Mouse (Mus musculus): ENCODE data around the gene Aldoart2. TPM values are rescaled to one million over a fixed set of nuclear protein-coding genes. Genes with fewer than 3 reads are reported as not detected.
"Not testable (repeated sequence)": the region's sequence is repeated elsewhere in the genome, so short reads cannot be mapped to it uniquely, and the experiment has no call there.

Aldoart2 gene
- total RNA-seq (2021), result under 1 TPM in 1 of 2 experiments, not detected in 1; 0.20 TPM
- long read RNA-seq, experiment 1, result 0 reads
- long read RNA-seq, experiment 2, result 0 reads

DNA sequence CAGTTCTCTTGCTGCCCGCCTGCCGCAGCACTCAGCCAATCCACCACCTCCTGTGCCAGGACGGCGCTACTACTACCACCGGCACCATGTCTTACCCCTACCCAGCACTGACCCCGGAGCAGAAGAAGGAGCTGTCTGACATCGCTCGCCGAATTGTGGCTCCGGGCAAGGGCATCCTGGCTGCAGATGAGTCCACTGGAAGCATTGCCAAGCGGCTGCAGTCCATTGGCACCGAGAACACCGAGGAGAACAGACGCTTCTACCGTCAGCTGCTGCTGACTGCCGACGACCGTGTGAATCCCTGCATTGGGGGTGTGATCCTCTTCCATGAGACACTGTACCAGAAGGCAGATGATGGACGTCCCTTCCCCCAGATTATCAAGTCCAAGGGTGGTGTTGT, at the start of gene Aldoart2:
TSS of gene Aldoart2 (plus strand) at position 34 of the 400 bp plus-strand sequence.
- DNase-seq, result no peak

DNA sequence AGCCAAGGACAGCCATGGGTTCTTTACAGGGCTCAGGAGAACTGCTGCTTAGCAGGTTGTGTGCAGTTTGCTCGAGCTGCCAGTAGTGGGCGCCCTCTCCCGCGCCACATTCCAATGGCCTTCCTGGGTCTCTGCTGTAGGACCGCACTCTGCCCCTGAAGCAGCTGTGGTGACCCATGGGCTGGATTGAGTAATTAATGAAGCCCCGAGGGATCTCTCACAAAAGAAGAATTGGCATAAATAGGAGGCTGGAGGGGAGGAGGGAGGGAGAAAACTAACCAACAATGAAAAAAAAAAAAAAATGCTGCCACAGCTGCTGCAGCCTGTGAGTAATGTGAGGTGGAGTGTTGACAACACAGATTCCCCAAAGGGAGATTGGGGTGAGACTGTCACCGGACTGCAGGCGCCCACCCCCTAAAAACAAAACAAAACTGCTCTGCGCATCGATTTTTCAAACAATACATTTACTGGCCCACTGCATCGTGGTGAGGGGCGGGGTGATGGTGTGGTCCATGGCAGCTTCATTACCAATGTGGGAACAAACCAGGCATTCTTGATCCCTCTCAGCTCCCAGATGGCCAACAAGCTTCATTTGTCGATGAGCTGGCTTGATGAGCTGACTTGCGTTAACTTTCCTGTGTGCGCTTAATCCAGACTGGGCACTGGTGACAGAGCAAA, 46.8 kb upstream of the Aldoart2 start:
- DNase-seq, result peak; percentile 50

DNA sequence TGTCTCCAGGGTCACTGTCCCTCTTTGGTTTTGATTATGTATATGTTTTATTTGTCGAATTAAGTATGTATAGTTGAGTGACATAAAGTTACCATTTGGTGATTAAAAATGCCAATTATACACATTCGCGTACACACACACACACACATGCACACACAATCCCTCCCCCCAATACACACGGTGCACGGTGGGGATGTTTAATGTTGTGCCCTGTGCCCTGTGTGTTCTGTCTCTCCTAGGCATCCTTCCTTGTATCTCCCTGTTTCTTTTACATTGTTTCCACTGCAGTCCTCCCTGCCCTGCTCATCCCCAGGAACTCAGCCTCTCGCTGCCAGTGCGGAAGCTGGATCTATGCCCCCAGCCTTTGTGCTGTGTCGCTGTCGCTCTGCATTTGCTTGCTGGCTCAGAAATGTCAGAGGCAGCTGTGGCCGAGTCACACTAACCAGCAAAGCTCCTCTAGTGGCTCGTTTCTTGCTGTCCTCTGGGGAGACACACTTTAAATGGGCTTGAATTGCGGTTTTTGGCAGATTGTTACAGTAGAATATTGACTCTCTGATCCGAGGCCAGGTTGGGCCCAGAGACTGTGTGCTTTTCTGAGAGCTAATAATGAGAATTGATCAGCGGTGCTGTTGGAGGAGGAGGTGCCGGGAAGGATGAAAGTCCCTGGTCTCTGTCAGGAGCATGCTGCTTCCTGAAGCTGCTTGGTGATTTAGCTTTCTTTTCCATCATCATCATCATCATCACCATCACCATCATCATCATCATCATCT, 37.9 kb upstream of the Aldoart2 start:
- no peak for DNase-seq

DNA sequence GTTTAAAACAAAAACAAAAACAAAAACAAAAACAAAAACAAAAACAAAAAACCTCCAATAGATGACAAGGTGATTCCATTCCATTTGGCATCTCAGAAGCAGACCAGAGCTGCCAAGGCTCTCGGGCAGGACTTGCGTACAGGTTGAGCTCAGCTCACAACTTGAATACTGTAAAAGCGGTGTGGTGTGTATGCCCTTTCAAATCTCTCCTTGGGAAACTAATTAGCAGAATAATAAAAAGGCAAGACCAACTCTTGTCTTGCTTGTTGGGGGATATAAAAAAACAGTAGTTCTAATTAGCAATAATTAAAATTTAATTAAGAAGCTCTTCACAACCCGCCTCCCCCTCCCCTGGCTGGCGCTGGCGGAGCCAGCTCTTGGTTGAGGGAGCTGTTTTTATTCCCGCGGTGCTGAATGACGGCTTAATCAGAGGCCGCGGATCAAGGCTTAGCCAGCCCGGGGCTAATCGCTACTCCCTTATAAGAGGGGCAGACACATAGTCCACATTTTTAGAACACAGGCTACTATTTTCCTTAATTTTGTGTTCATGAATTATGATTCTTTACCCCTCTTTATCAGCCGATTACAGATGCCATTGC, 28.4 kb upstream of the Aldoart2 start:
- no peak for DNase-seq

DNA sequence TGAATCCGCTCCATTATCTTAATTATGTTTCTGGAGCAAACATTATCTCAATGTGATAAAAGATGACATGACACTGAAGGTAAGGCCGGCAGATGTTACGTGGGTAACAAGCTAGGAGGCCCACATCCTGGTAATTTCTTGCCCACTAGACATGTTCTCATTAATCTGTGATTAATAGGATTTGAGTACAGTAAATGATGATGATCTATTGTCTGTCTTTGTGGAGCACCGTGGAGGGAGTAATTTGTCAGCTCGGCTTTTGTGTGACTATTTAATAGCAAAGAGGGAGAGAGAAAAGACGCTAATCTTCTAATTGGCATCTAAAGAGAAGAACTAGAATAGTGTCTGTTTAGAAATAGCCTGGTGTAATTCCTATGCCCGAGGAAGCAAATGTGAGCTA, 27.3 kb upstream of the Aldoart2 start:
- no peak for DNase-seq

DNA sequence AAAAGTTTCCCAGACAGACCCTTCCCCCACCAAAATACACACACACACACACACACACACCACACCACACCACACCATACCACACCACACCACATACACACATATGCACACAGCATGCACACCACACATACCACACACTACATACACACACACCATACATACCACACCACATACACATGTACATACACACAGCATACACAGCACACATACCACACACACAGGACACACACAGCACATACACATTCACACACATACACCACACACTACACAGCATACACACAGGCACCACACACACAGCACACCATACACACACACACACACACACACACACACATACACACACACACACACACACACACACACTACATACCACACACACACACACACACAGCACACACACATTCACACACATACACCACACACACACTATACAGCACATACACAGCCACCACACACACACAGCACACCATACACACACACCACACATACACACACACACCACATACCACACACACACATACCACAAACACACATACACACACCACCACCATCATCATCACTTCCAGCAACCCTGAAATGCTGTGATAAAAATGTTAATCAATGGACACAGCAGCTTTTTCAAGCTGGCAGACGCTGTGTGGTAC, 26.6 kb upstream of the Aldoart2 start:
- DNase-seq, result no peak

DNA sequence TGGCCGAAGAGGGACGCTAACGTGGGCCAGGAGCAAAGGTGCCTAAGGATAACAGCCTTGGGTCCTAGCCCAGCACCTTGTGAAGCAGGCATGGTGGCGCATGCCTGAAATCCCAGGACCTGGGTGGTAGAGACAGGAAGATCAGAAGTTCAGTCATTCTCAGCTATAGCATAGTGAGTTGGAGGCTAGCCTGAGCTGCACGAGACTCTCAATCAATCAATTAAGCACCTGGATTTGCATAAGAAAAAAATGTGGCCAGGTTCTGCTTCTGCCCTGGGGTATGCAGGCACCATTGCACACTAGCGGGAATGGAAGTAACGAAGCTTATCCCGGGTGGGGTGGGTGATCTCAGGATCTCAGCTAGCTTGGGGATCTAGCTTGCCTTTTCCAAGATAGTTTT, 25.9 kb upstream of the Aldoart2 start:
- no peak for DNase-seq

DNA sequence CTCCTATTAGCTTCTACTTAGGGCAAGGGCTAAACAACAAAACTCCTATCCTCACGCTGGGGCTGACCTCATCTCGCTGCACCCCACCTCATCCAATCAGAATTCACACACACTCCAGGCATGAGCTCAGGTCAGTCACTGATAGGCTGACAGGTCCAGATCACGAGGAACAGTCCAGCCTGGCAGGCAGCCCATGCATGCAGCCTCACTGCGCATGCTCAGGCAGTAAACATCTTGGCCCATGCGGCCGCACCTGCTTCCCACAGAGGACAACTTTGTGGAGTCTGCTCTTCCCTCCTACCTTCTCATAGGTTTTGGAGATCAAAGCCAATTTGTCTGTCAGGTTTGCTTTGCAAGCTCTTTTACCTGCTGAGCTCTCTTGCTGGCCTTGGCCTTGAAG, 10.1 kb upstream of the Aldoart2 start:
- DNase-seq, result not testable (repeated sequence)

DNA sequence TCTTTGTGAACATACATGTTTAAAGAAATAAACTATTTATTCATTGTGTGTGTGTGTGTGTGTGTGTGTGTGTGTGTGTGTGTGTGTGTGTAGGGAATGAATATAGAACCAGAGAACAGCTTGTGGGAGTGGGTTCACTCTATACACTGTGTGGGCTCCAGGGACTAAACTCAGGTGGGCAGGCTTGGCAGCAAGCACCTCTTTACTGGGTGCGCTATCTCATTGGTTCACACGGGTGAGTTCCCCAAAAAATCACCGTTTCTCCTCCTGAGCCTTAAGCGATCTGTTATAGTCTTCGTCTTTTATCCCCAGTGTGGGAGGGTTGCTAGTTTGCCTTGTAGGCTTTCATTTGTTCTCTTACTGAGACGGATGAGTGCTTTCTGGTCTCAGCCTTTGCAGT, 7.2 kb upstream of the Aldoart2 start:
- no peak for DNase-seq

DNA sequence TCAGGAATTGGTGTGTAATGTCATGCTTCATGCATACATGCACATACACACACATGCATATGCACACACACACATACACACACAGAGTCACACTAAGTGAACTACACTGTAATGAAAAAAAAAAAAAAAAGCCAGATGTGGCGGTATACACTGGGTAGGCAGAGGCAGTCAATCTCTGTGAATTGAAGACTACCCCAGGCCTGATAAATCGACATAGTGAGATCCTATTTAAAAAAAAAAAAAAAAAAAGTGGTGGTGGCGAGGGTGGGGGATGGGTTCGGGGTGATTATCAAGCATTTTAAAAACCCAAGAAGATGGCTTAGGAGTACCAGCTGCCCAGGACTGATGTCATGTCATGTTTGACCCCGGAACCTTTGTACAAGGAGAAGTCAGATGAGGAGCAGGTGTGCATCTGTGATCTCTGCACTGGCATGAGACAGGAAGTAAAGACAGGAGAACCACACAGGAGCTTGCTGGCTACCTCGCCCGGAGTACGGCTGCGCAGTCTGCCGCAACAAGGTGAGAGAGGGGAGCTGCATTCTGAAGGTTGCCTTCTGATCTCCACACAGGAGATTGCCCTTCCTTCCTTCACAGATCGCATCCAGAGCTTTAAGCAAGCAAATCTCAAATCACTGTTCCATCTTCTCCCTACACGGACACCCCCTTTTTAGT, 5.7 kb upstream of the Aldoart2 start:
- DNase-seq, result no peak

DNA sequence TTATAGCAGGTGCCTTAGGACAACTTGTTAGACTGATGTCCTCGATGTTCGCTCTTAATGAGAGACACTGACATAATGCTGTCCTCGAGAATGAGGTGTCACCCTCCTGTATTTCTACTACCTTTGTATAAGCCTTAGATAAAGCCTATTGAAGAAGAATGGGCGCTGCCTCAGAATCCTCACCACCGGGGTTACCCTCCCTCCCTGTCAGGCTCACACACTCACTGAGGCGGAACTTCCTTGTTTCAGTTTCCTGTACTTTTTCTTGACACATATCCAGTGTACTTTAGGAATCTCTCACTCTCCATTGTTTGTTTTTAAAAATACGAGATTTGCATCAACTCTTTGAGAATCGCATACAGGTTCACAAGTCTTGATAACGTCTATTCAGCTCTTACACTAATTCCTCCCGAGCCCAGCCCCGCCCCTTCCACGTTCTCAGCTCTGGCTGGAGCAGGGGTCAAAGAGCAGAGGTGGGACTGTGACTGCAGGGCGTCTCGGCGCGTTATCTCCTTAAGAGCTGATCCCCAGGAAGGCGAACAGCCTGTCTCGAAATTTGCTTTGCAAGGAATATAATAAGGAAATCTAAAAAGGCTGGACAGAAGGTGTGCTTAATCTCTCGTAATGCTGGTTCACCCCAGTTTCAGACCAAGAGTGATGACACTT, 4.9 kb upstream of the Aldoart2 start:
- peak; percentile 8 for DNase-seq

DNA sequence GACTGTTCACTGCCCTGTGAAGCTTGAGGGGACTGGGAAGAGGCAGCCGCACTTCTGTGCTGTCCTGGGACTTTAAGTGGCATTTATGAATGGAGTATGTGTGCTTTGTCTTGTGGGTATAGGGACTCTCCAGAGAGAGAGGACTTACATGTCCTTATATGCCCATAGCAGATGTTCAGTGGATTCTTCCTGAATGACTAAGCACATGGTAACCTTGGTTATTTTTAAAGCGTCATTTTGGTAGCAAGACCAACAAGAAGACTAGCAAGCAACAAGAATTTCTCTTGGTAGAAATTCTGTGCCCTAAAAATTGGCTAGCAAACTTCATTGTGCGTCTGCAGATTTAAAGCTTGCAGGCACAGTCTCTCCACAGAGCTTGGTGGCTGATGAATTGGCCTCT, 1.3 kb upstream of the Aldoart2 start:
- no peak for DNase-seq

DNA sequence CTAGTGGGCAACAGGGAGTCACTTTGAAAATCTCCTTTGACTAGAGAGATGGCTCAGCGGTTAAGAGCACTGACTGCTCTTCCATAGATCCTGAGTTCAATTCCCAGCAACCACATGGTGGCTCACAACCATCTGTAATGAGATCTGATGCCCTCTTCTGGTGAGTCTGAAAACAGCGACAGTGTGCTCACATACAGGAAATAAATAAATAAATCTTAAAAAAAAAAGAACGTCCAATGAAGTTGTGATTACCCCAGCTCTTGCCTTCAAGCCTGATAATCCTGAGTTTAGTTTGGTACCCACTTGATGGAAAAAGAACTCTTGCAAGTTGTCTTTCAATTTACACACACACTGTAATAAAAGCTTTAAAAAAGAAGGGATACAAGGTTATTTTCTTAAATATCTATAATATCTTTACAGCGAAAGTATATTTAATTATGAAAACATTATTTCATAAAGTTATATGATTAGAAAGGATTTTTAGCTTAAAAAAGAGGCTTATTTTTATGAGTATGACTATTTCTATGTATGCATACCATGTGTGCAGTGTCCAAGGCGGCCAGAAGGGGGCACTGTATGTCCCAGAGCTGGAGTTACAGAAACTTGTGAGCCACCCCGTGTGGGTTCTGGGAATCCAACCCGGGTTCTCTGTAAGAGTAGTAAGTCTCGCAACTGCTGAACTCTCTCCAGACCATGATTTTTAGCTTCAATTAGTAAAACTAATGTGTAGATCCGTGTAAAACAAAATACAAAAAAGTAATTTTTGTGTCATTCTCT, 664 bp upstream of the Aldoart2 start:
- no peak for DNase-seq

DNA sequence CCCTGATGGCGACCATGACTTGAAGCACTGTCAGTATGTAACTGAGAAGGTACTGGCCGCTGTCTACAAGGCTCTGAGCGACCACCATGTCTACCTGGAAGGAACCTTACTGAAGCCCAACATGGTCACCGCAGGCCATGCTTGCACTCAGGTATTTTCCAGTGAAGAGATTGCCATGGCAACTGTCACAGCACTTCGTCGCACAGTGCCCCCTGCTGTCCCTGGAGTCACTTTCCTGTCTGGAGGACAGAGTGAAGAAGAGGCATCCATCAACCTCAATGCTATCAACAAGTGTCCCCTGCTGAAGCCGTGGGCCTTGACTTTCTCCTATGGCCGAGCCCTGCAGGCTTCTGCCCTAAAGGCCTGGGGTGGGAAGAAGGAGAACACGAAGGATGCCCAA, 828 bp downstream of the Aldoart2 start:
- DNase-seq, result no peak

DNA sequence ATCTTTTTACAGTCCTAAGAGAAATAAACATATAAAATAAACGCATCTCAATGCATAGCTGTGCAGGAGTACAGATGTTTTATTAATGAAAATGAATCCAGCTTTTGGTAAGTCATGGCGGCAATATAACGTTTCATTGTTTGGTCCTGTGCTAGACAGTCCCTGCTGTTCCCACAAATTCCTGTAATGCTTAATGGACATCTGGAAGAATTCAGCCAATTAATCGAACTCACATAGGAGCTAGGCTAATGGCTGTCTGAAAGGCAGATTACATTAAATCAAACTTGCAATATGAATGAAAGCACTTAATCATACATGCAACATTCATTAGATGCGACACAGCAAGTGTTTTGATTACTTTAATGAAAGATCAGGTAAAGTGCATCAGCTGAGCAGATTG, 1.8 kb downstream of the Aldoart2 start:
- no peak for DNase-seq

DNA sequence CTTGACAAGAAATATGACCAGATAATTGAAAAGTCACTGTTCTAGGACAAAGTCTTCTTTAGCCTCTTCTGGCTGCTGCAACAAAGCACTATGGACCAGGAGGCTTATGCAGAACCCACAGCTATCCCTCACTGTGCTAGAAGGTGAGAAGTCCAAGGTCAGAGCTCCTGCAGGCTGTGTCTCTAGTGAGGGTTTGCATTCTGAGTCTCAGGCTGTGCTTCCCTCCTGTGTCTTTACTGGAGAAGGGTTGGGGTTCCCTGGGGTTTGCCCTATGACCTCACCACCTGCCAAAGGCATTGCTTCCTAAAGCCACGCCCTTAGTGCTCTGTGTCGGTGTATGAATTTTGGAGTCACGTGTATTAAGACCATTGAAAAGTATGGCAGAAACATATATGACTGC, 3.4 kb downstream of the Aldoart2 start:
- DNase-seq, result no peak

DNA sequence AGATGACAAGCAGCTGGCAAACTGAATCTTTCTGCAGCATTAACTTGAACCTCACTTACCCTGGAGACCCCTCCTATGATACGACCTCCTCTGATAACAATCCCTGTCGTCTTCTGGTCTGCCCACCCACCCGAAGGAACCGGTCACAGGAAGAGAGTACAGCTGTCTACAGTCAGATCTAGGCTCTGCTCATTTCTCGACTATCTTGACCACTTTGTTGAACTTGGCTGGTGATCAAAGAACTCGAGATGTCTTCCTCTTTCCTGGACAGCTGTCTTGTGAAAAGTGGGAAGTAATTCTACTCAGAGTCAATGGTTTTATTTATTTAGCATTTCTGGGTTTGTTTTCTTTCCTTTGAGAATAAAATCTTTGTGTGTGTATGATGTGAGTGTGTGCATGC, 4.6 kb downstream of the Aldoart2 start:
- DNase-seq, result no peak

DNA sequence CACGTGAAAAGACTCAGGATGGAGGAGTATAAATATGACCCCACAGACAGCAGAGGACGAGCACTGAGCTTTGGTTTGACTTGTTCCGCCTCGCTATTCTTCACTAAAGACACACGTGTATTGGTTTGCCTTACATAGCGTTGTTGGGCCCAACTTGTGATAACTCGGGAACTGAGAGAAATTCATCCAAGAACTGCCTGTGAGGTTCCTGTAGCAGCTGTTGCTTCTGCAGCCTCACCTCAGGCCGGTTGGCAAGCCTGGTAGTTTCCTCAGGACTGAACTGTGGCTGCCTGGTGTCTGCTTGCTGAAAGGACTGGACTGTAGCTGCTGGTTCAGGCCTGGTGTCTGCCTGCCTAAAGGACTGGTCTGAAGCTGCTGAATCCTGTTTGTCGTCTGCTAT, 5.6 kb downstream of the Aldoart2 start:
- DNase-seq, result no peak

DNA sequence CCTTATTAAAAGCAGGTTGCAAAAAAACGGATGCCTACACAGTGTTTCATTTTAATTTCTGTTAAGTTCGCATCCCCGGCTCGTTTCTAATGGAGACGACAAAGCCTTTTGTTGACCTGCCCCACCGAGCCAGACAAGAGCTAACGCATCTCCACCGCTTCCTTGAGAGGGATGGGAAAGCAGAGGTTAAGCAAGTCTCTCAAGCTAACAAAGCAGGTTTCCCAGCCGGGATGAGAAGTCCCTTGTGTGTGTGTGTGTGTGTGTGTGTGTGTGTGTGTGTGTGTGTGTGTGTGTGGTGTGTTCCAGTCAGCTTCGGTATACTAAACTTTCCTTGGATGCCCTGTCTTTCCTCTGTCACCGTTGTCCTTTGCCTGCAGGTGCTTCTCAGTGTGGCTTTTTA, 6.1 kb downstream of the Aldoart2 start:
- DNase-seq, result no peak

DNA sequence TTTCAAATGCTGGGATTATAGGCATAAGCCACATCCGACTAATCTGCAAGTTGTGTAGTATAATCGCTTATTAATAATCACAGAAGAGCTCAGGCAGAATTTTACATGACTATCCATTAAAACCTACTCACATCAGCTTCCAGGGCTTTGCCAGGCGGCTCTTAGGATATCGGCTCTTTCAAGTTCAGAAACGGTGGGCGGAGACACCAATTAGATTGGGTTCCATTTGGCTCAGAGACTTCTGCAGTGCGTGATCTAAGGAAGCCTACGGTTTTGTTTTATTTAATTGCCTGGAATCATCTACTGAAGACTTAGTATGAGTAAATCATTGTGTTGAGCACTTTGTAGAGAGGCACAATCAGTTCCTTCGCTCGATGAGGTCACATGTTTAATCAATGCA, 6.6 kb downstream of the Aldoart2 start:
- DNase-seq, result no peak

DNA sequence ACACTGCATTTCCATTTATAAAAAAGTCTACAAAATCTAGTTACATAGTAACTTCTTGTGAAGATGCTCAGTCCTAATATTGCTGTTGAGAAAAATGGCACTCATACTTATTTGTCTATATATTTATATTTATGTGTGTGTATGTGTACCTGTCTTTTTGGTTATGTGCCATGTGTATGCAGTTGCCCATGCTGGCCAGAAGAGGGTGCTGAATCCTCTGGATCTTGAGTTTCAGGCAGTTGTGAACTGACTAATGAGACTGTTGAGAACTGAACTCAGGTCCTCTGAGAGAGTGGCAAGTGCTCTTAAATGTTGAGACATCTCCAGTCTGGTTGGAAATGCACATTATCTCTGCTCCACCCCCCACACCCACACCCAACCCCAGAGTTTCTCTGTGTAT, 8.1 kb downstream of the Aldoart2 start:
- no peak for DNase-seq

Measured in gastrocnemius, postnatal 25 days (tissue).